Mouse (Mus musculus) gastrocnemius, adult 2 months (tissue): Measurements from ENCODE around the gene Ak1. TPM values are rescaled to one million over a fixed set of nuclear protein-coding genes. Genes with fewer than 3 reads are reported as not detected.
A peak's percentile ranks its signal among the peaks of the same experiment; 100 is the strongest.

ENCODE experiments used
- DNase-seq: peaks from one replicate; pipeline ENCODE4 v3.0.0; 2022
- H3K27ac ChIP-seq: fragments of 200-600 bp; 2 replicates; pipeline ENCODE4 v1.8.1; 2022; ENCODE audit warnings: mild to moderate bottlenecking
- H3K4me3 ChIP-seq: fragments of 200-600 bp; 2 replicates; pipeline ENCODE4 v1.8.1; 2022; ENCODE audit warnings: mild to moderate bottlenecking, moderate library complexity
- CTCF ChIP-seq: fragments of 200-600 bp; IDR thresholded peaks from 2 replicates; pipeline ENCODE4 v1.8.1; 2022; ENCODE audit warnings: antibody characterized with exemption, mild to moderate bottlenecking, moderate library complexity
- intact Hi-C: fragments of 180-260 bp; cut with DNase I; formaldehyde crosslinking; loops from one replicate; pipeline ENCODE4 v1.15.1; 2025
- total RNA-seq, 2 experiments: library from RNA; stranded (reverse); gene quantifications; 2 replicates each; pipeline ENCODE4 v1.2.3; 2021

Ak1 gene
- total RNA-seq, 2 experiments from 2014 or later: 1,555 to 1,869 TPM

GRCm38 (mm10) chr2:32634277-32635105 lies 12.9 kb downstream of the Ak1 start:
- peak overlapping the region; percentile 97 for H3K27ac ChIP-seq
- TF ChIP-seq CTCF: no peak
- intact Hi-C loops: loop anchor here (5.0 kb wide), 1 partner anchor 38 kb away; no protein-coding TSS in a partner anchor
- H3K4me3 ChIP-seq: peak overlapping the region; percentile 86
- DNase-seq: peak; percentile 55

GRCm38 (mm10) chr2:32636617-32637016 lies 15.1 kb downstream of the Ak1 start:
- peak; percentile 61 for DNase-seq
- no peak for TF ChIP-seq CTCF
- Histone ChIP-seq H3K4me3 (no peak overlapping the region), H3K27ac (peak overlapping the region; percentile 60)
- intact Hi-C loops: no loop called here

GRCm38 (mm10) chr2:32637778-32638281 lies 16.3 kb downstream of the Ak1 start:
- intact Hi-C loops: no loop called here
- Histone ChIP-seq H3K4me3 (0 out of 2 replicates have a peak overlapping the region, but pooled peaks have one; percentile 9), H3K27ac (peak overlapping the region; percentile 60)
- no peak for TF ChIP-seq CTCF
- DNase-seq: peak; percentile 73

- H3K4me3 ChIP-seq: no peak overlapping the region
- H3K27ac ChIP-seq: 0 out of 2 replicates have a peak overlapping the region, but pooled peaks have one; percentile 16
- DNase-seq: peak; percentile 9
- no peak for TF ChIP-seq CTCF
- intact Hi-C loops: no loop called here
Measured at GRCm38 (mm10) chr2:32639632-32640031, 18.1 kb downstream of the Ak1 start.

GRCm38 (mm10) chr2:32640550-32641051 lies 19.0 kb downstream of the Ak1 start:
- Histone ChIP-seq H3K4me3 (no peak overlapping the region), H3K27ac (peak overlapping the region; percentile 57)
- intact Hi-C loops: no loop called here
- peak; percentile 18 for DNase-seq
- no peak for TF ChIP-seq CTCF

- H3K27ac ChIP-seq: peak overlapping the region; percentile 94
- intact Hi-C loops: no loop called here
Measured at GRCm38 (mm10) chr2:32641810-32642209, 20.3 kb downstream of the Ak1 start.

GRCm38 (mm10) chr2:32642813-32643212 lies 21.3 kb downstream of the Ak1 start:
- peak; percentile 63 for DNase-seq

More at GRCm38 (mm10) chr2:32641810-32642209, 20.3 kb downstream of the Ak1 start:
- no peak for TF ChIP-seq CTCF
- peak; percentile 12 for DNase-seq
- H3K4me3 ChIP-seq: no peak overlapping the region

GRCm38 (mm10) chr2:32644083-32644482 lies 22.5 kb downstream of the Ak1 start:
- intact Hi-C loops: no loop called here
- no peak for TF ChIP-seq CTCF
- Histone ChIP-seq H3K4me3 (no peak overlapping the region), H3K27ac (peak overlapping the region; percentile 94)
- peak; percentile 15 for DNase-seq

More at GRCm38 (mm10) chr2:32642813-32643212, 21.3 kb downstream of the Ak1 start:
- intact Hi-C loops: no loop called here
- no peak; the same call in 1 of the 2 replicates for TF ChIP-seq CTCF
- Histone ChIP-seq H3K4me3 (no peak overlapping the region), H3K27ac (peak overlapping the region; percentile 94)

GRCm38 (mm10) chr2:32644799-32645475 lies 23.4 kb downstream of the Ak1 start:
- Histone ChIP-seq H3K27ac (peak overlapping the region; percentile 94), H3K4me3 (no peak overlapping the region)
- no peak for TF ChIP-seq CTCF
- DNase-seq: peak; percentile 20
- intact Hi-C loops: no loop called here

GRCm38 (mm10) chr2:32645647-32646046 lies 24.1 kb downstream of the Ak1 start:
- intact Hi-C loops: no loop called here
- DNase-seq: peak; percentile 16
- H3K27ac ChIP-seq: peak overlapping the region; percentile 94

GRCm38 (mm10) chr2:32646379-32647056 lies 25.0 kb downstream of the Ak1 start, which contains the start of gene Eng:
Eng (plus strand) TSS chr2:32646595.
- Histone ChIP-seq H3K4me3 (peak within 1 kb of the TSS; percentile 78), H3K27ac (peak within 1 kb of the TSS; percentile 94)
- peak; percentile 84 for DNase-seq
- no peak for TF ChIP-seq CTCF
- intact Hi-C loops: no loop called here

More at GRCm38 (mm10) chr2:32645647-32646046, 24.1 kb downstream of the Ak1 start:
- H3K4me3 ChIP-seq: peak overlapping the region; percentile 78
- TF ChIP-seq CTCF: no peak

- TF ChIP-seq CTCF: no peak
- DNase-seq: peak; percentile 22
- Histone ChIP-seq H3K4me3 (peak overlapping the region; percentile 78), H3K27ac (peak overlapping the region; percentile 94)
- intact Hi-C loops: no loop called here
Measured at GRCm38 (mm10) chr2:32647366-32647765, 25.8 kb downstream of the Ak1 start.
